Mouse (Mus musculus): ENCODE measurements around the gene Slc2a4.

Gene Slc2a4

GRCm38 (mm10) chr11:69948066-69948762 lies at the start of gene Slc2a4:
TSS of gene Slc2a4 (minus strand) at chr11:69948188.
- peak; percentile 70 for DNase-seq (ENCODE audit: low spot score)

GRCm38 (mm10) chr11:69997070-69997509 lies 49.1 kb upstream of the Slc2a4 start:
- DNase-seq (ENCODE audit: low spot score), result peak; percentile 75

GRCm38 (mm10) chr11:69996161-69997061 lies 48.4 kb upstream of the Slc2a4 start:
- DNase-seq (ENCODE audit: low spot score), result peak; percentile 41

- peak; percentile 85 for DNase-seq (ENCODE audit: low spot score)
These were observed 47.5 kb upstream of the Slc2a4 start, which contains the start of gene Phf23 for GRCm38 (mm10) chr11:69995391-69995960. TSS of gene Phf23 (plus strand) at chr11:69995777.

- DNase-seq (ENCODE audit: low spot score), result no peak
These were observed 46.6 kb upstream of the Slc2a4 start for GRCm38 (mm10) chr11:69994401-69995090.

- no peak for DNase-seq (ENCODE audit: low spot score)
These were observed 44.9 kb upstream of the Slc2a4 start for GRCm38 (mm10) chr11:69992932-69993331.

GRCm38 (mm10) chr11:69992396-69992795 lies 44.4 kb upstream of the Slc2a4 start:
- no peak for DNase-seq (ENCODE audit: low spot score)

GRCm38 (mm10) chr11:69991711-69992110 lies 43.7 kb upstream of the Slc2a4 start:
- DNase-seq (ENCODE audit: low spot score), result no peak

GRCm38 (mm10) chr11:69990850-69991691 lies 43.1 kb upstream of the Slc2a4 start, which contains the start of gene Gabarap:
TSS of gene Gabarap (plus strand) at chr11:69991143.
- peak; percentile 87 for DNase-seq (ENCODE audit: low spot score)

- DNase-seq (ENCODE audit: low spot score), result no peak
These were observed 42.0 kb upstream of the Slc2a4 start for GRCm38 (mm10) chr11:69989949-69990348.

- DNase-seq (ENCODE audit: low spot score), result no peak
These were observed 36.4 kb upstream of the Slc2a4 start for GRCm38 (mm10) chr11:69984431-69984830.

- no peak for DNase-seq (ENCODE audit: low spot score)
These were observed 35.4 kb upstream of the Slc2a4 start for GRCm38 (mm10) chr11:69983377-69983776.

GRCm38 (mm10) chr11:69982877-69983276 lies 34.9 kb upstream of the Slc2a4 start:
- DNase-seq (ENCODE audit: low spot score), result no peak

GRCm38 (mm10) chr11:69982225-69982624 lies 34.2 kb upstream of the Slc2a4 start, which contains the start of gene Elp5:
TSS of gene Elp5 (minus strand) at chr11:69982517.
- DNase-seq (ENCODE audit: low spot score), result no peak

- no peak for DNase-seq (ENCODE audit: low spot score)
These were observed 33.3 kb upstream of the Slc2a4 start, which contains the start of gene Ctdnep1 for GRCm38 (mm10) chr11:69981141-69981762. TSS of gene Ctdnep1 (plus strand) at chr11:69981156.

GRCm38 (mm10) chr11:69980196-69981140 lies 32.5 kb upstream of the Slc2a4 start:
- DNase-seq (ENCODE audit: low spot score), result peak; percentile 97

GRCm38 (mm10) chr11:69979827-69980195 lies 31.8 kb upstream of the Slc2a4 start:
- no peak for DNase-seq (ENCODE audit: low spot score)

- DNase-seq (ENCODE audit: low spot score), result no peak
These were observed 28.3 kb upstream of the Slc2a4 start for GRCm38 (mm10) chr11:69976271-69976670.

GRCm38 (mm10) chr11:69974907-69975306 lies 26.9 kb upstream of the Slc2a4 start:
- DNase-seq (ENCODE audit: low spot score), result no peak
